ENCODE assay signal across 21 mouse cellular contexts in genomic region chr4:71363761-71364160, GRCm38 (mm10).
DNase-seq lines count a peak whose midpoint lies in the region; ATAC-seq and TF ChIP-seq lines count a peak whose summit lies in the region.
"Had no signal": no experiment of that assay in that cellular context is flagged by ENCODE, and none has a peak within 500 bp of the region (broad histone marks: within the 10 kb centered on the region; RNA-seq: fewer than 3 reads in every experiment).

No protein-coding gene starts in this region.

- peak; percentile 23; the same call in 1 of the 2 replicates for TF ChIP-seq CTCF in kidney, postnatal 0 days (IDR thresholded peaks at IDR 0.05; ENCODE audit: low read depth)
- no peak for TF ChIP-seq CTCF in lung, embryonic 14.5 days (IDR thresholded peaks at IDR 0.05; ENCODE audit: low read depth)
- TF ChIP-seq CTCF in MEL (IDR thresholded peaks at IDR 0.05 in 2 of 3, conservative IDR thresholded peaks at IDR 0.05 in 1 of 3; ENCODE audit: control insufficient read depth in 1 of 3, insufficient read depth in 1 of 3, low read depth in 2 of 3, low read length in 3 of 3, poor library complexity in 1 of 3, severe bottlenecking in 1 of 3), result peak in 1 of 3 experiments; percentile 14; a peak in 1 of 6 replicates
- no peak for TF ChIP-seq CTCF in brain, embryonic 14.5 days (IDR thresholded peaks at IDR 0.05; ENCODE audit: borderline replicate concordance, extremely low read depth, insufficient read depth, insufficient read length)

- H3K4me1 ChIP-seq in kidney, postnatal 0 days (replicated peaks; ENCODE audit: insufficient read depth, low read length), result no peaks in the 10 kb centered on the region
- no peaks in the 10 kb centered on the region for H3K4me1 ChIP-seq in lung, embryonic 14.5 days (ENCODE audit: insufficient read depth)
- no peaks in the 10 kb centered on the region for H3K4me1 ChIP-seq in MEL (ENCODE audit: control insufficient read depth in 1 of 2, insufficient read depth in 2 of 2, low read length in 2 of 2)
- H3K4me1 ChIP-seq: embryonic facial prominence, embryonic 10.5 days; forebrain, embryonic 13.5 days; heart, embryonic 10.5 days; hindbrain, embryonic 13.5 days had no signal

- no peak for ATAC-seq in kidney, postnatal 0 days (replicated peaks; ENCODE audit: low FRiP score, low read depth)
- no peak for ATAC-seq in lung, embryonic 14.5 days (ENCODE audit: insufficient read depth)
- ATAC-seq: CD4-positive, CD25-positive, alpha-beta regulatory T cell, adult 4 months; forebrain, embryonic 13.5 days; hindbrain, postnatal 0 days had no signal

- whole genome bisulfite sequencing in kidney, postnatal 0 days, result 76% methylated on average over 1 of the region's 1 CpGs
- 61% methylated on average over 1 of the region's 1 CpGs for WGBS in lung, embryonic 14.5 days

- no peak for TF ChIP-seq POLR2A in MEL (IDR thresholded peaks at IDR 0.05; ENCODE audit: control insufficient read depth in 1 of 2, insufficient read depth in 1 of 2, low read depth in 1 of 2, low read length in 2 of 2, poor library complexity in 1 of 2)
- no peak for TF ChIP-seq POLR2A in brain, embryonic 14.5 days (IDR thresholded peaks at IDR 0.05; ENCODE audit: borderline replicate concordance, extremely low read depth, insufficient read depth, insufficient read length, poor library complexity, severe bottlenecking)

- DNase-seq in kidney, postnatal 0 days (ENCODE audit: low spot score), result no peak
- no peak for DNase-seq in kidney, adult 8-10 months
- DNase-seq in lung, embryonic 14.5 days, result peak; percentile 23
- DNase-seq in lung, postnatal 10 days, result no peak
- DNase-seq in MEL (ENCODE audit: low read depth, low spot score), result peak; percentile 2
- peak; percentile 11 for DNase-seq in brain, embryonic 14.5 days (ENCODE audit: low read depth)
- DNase-seq in cerebellum, adult 9-10 months, result no peak
- DNase-seq: adrenal gland, postnatal 14 days; B cell, adult 2 months; cerebellum, adult 8-10 months; cerebellum, postnatal 25 days; heart, adult 18-20 months; heart, postnatal 10 days; heart, postnatal 4 days had no signal

- H3K4me2 ChIP-seq in kidney, postnatal 0 days (ENCODE audit: low read length), result no peak overlapping the region
- H3K4me2 ChIP-seq in lung, embryonic 14.5 days, result no peak overlapping the region
- H3K4me2 ChIP-seq: forebrain, embryonic 13.5 days; hindbrain, embryonic 13.5 days had no signal

- H3K9ac ChIP-seq in kidney, postnatal 0 days (ENCODE audit: low read depth, low read length), result no peak overlapping the region
- no peak overlapping the region for H3K9ac ChIP-seq in lung, embryonic 14.5 days
- no peak overlapping the region for H3K9ac ChIP-seq in MEL (ENCODE audit: control insufficient read depth, low read depth, low read length, poor library complexity, severe bottlenecking)
- H3K9ac ChIP-seq: forebrain, embryonic 13.5 days; hindbrain, embryonic 13.5 days had no signal

- no peaks in the 10 kb centered on the region for H3K27me3 ChIP-seq in kidney, postnatal 0 days (ENCODE audit: insufficient read depth, low read length)
- H3K27me3 ChIP-seq in lung, embryonic 14.5 days (ENCODE audit: insufficient read depth, low read length), result no peaks in the 10 kb centered on the region
- no peaks in the 10 kb centered on the region for H3K27me3 ChIP-seq in MEL (ENCODE audit: control insufficient read depth in 1 of 2, insufficient read depth in 2 of 2, low read length in 2 of 2)
- H3K27me3 ChIP-seq: forebrain, embryonic 13.5 days; hindbrain, embryonic 13.5 days had no signal

- H3K27ac ChIP-seq in kidney, postnatal 0 days, result no peak overlapping the region
- H3K27ac ChIP-seq in lung, embryonic 14.5 days (ENCODE audit: low read depth), result no peak overlapping the region
- no peak overlapping the region for H3K27ac ChIP-seq in MEL (ENCODE audit: control insufficient read depth, low read depth, low read length)
- H3K27ac ChIP-seq: embryonic facial prominence, embryonic 10.5 days; forebrain, embryonic 13.5 days; heart, embryonic 10.5 days; hindbrain, embryonic 13.5 days; hindbrain, postnatal 0 days had no signal

- no peaks in the 10 kb centered on the region for H3K79me2 ChIP-seq in MEL (ENCODE audit: control insufficient read depth, insufficient read depth, low read length, poor library complexity)

- TF ChIP-seq RAD21 in MEL (IDR thresholded peaks at IDR 0.05; ENCODE audit: low read depth, low read length), result peak; percentile 16

- no peak overlapping the region for H3K4me3 ChIP-seq in kidney, postnatal 0 days (replicated peaks; ENCODE audit: low read depth, low read length)
- no peak overlapping the region for H3K4me3 ChIP-seq in lung, embryonic 14.5 days (ENCODE audit: low read depth, low read length)
- H3K4me3 ChIP-seq in MEL (ENCODE audit: control insufficient read depth in 1 of 2, insufficient read depth in 1 of 2, low read depth in 2 of 2, low read length in 2 of 2), result no peak overlapping the region
- H3K4me3 ChIP-seq: embryonic facial prominence, embryonic 10.5 days; forebrain, embryonic 13.5 days; heart, embryonic 10.5 days; hindbrain, embryonic 13.5 days had no signal

- H3K9me3 ChIP-seq in kidney, postnatal 0 days (replicated peaks; ENCODE audit: low read length), result no peaks in the 10 kb centered on the region
- H3K9me3 ChIP-seq in lung, embryonic 14.5 days (ENCODE audit: low read depth, low read length), result no peaks in the 10 kb centered on the region
- no peaks in the 10 kb centered on the region for H3K9me3 ChIP-seq in MEL (replicated peaks; ENCODE audit: insufficient read depth, low read length)
- H3K9me3 ChIP-seq: embryonic facial prominence, embryonic 10.5 days; forebrain, embryonic 13.5 days; heart, embryonic 10.5 days; hindbrain, embryonic 13.5 days had no signal

- H3K36me3 ChIP-seq in kidney, postnatal 0 days (ENCODE audit: insufficient read depth, low read length), result no peaks in the 10 kb centered on the region
- no peaks in the 10 kb centered on the region for H3K36me3 ChIP-seq in lung, embryonic 14.5 days (ENCODE audit: insufficient read depth)
- no peaks in the 10 kb centered on the region for H3K36me3 ChIP-seq in MEL (ENCODE audit: control insufficient read depth in 1 of 2, insufficient read depth in 2 of 2, low read length in 2 of 2)
- H3K36me3 ChIP-seq: embryonic facial prominence, embryonic 10.5 days; G1E; heart, embryonic 10.5 days; hindbrain, embryonic 13.5 days had no signal

- no peak for TF ChIP-seq EP300 in MEL (IDR thresholded peaks at IDR 0.05; ENCODE audit: low read depth in 1 of 2, low read length in 2 of 2)

TF ChIP-seq in MEL, 35 proteins besides CTCF, POLR2A, EP300 and RAD21:
- peak; percentile 25; the same call in 1 of the 2 replicates for TF ChIP-seq SMC3 (IDR thresholded peaks at IDR 0.05; ENCODE audit: low read depth, low read length)
- no peak for TF ChIP-seq ZKSCAN1 (IDR thresholded peaks at IDR 0.05; ENCODE audit: low read depth, low read length)

Comparison
In these comparisons a context has a peak if more than half of its experiments do, and no peak if none do; other contexts are left out.
1. DNase-seq: peak in lung, embryonic 14.5 days (single experiment), MEL (single experiment) and brain, embryonic 14.5 days (single experiment); none in kidney, postnatal 0 days (single experiment), kidney, adult 8-10 months (0 of 2), lung, postnatal 10 days (single experiment) and cerebellum, adult 9-10 months (single experiment).